Mouse (Mus musculus) kidney, adult 2 months (tissue): Measurements from ENCODE around the gene Slc1a3. TPM values are rescaled to one million over a fixed set of nuclear protein-coding genes. Genes with fewer than 3 reads are reported as not detected.

Source experiments
- DNase-seq: peaks from one replicate; pipeline ENCODE4 v3.0.0; 2021
- H3K27ac ChIP-seq: fragments of 200-500 bp; 2 replicates; pipeline ENCODE4 v1.5.1; 2012; ENCODE audit warnings: low read depth, low read length, control low read depth, inconsistent platforms; ENCODE audit not compliant: insufficient read depth
- H3K27me3 ChIP-seq: fragments of 200-500 bp; replicated peaks from 2 replicates; pipeline ENCODE4 v1.6.1; 2012; ENCODE audit warnings: mild to moderate bottlenecking, moderate library complexity, low read length, inconsistent platforms; ENCODE audit not compliant: control insufficient read depth, insufficient read depth
- H3K36me3 ChIP-seq: fragments of 200-500 bp; 2 replicates; pipeline ENCODE4 v1.6.1; 2012; ENCODE audit warnings: mild to moderate bottlenecking, moderate library complexity, low read length, inconsistent platforms; ENCODE audit not compliant: control insufficient read depth, insufficient read depth
- H3K4me1 ChIP-seq: fragments of 200-500 bp; 2 replicates; pipeline ENCODE4 v1.6.1; 2011; ENCODE audit warnings: low read length; ENCODE audit not compliant: control insufficient read depth, insufficient read depth
- H3K4me3 ChIP-seq: fragments of 200-500 bp; 2 replicates; pipeline ENCODE4 v1.5.1; 2011; ENCODE audit warnings: mild to moderate bottlenecking, low read depth, low read length, control low read depth; ENCODE audit not compliant: insufficient read depth
- CTCF ChIP-seq: fragments of 200-500 bp; conservative IDR thresholded peaks from 2 replicates; pipeline ENCODE4 v1.5.1; 2011; ENCODE audit warnings: low read depth, mild to moderate bottlenecking, control low read depth, low read length, moderate library complexity, mixed read lengths; ENCODE audit not compliant: insufficient read depth, insufficient read length
- POLR2A ChIP-seq: fragments of 200-500 bp; IDR thresholded peaks from one replicate; pipeline ENCODE4 v1.6.1; 2011; ENCODE audit warnings: low read depth, low read length, control low read depth
- WGBS: fragments of 180-500 bp; shearing (Covaris S2); methylation state at CpG from one replicate; pipeline ENCODE4 v1.1.7; 2018; 5-methylcytosine and 5-hydroxymethylcytosine counted together
- polyA plus RNA-seq: library from polyadenylated mRNA; depleted of rRNA; stranded (reverse); fragments of >200 nt; gene quantifications from 2 replicates; pipeline ENCODE4 v1.2.3, GENCODE M21; 2012; rRNA removed

The Slc1a3 gene
- polyA plus RNA-seq, 1 experiment = 4.2 TPM

- no peaks in the 10 kb centered on the region for H3K36me3 ChIP-seq
- TF ChIP-seq POLR2A = no peak
- H3K27ac ChIP-seq = no peak overlapping the region
- H3K4me1 ChIP-seq = no peaks in the 10 kb centered on the region
- no peak for DNase-seq
- WGBS = 93% methylated on average over 5 of the region's 5 CpGs
- no peaks in the 10 kb centered on the region for H3K27me3 ChIP-seq
- no peak overlapping the region for H3K4me3 ChIP-seq
Observed at GRCm38 (mm10) chr15:8588065-8588464, 122.5 kb downstream of the Slc1a3 start.

- H3K4me1 ChIP-seq = no peaks in the 10 kb centered on the region
- TF ChIP-seq POLR2A = no peak
- TF ChIP-seq CTCF = no peak
Observed at GRCm38 (mm10) chr15:8586822-8587281, 123.7 kb downstream of the Slc1a3 start.

More at GRCm38 (mm10) chr15:8586822-8587281, 123.7 kb downstream of the Slc1a3 start:
- no peaks in the 10 kb centered on the region for H3K27me3 ChIP-seq
- H3K27ac ChIP-seq = no peak overlapping the region
- no peak overlapping the region for H3K4me3 ChIP-seq
- 74% methylated on average over 9 of the region's 9 CpGs for WGBS
- no peak for DNase-seq
- H3K36me3 ChIP-seq = no peaks in the 10 kb centered on the region

Other genes with a start within 250 kb of the Slc1a3 start
- 0.16 TPM in 1 of 2 replicates, not detected in the other for gene Gm2310, start 190.8 kb downstream of the Slc1a3 start, polyA plus RNA-seq